Mouse (Mus musculus) midbrain, postnatal 0 days (tissue): Measurements from ENCODE around the gene Cops8. TPM values are rescaled to one million over a fixed set of nuclear protein-coding genes. Genes with fewer than 3 reads are reported as not detected.

ENCODE experiments used
- ATAC-seq: fragments of 200-750 bp; cut with Nextera tagmentation; 2 replicates; pipeline ENCODE4 v1.8.0; 2017; ENCODE audit warnings: moderate number of reproducible peaks, mild to moderate bottlenecking, moderate TSS enrichment, moderate library complexity; ENCODE audit not compliant: low FRiP score
- DNase-seq: peaks from one replicate; pipeline ENCODE4 v3.0.0-alpha.2; 2015; ENCODE audit warnings: low spot score
- H3K27ac ChIP-seq: fragments of 300-500 bp; sonication (generic); 2 replicates; pipeline ENCODE4 v1.5.1; 2014; ENCODE audit warnings: low read depth, mild to moderate bottlenecking, low read length, mixed read lengths
- H3K27me3 ChIP-seq: fragments of 300-500 bp; sonication (generic); 2 replicates; pipeline ENCODE4 v1.6.1; 2014; ENCODE audit warnings: low read length, control low read depth, mixed read lengths; ENCODE audit not compliant: insufficient read depth
- H3K36me3 ChIP-seq: fragments of 300-500 bp; sonication (generic); 2 replicates; pipeline ENCODE4 v1.6.1; 2014; ENCODE audit warnings: low read length, control low read depth, mixed read lengths; ENCODE audit not compliant: insufficient read depth
- H3K4me1 ChIP-seq: fragments of 300-500 bp; sonication (generic); 2 replicates; pipeline ENCODE4 v1.6.1; 2014; ENCODE audit warnings: mild to moderate bottlenecking, control low read depth, antibody characterized with exemption, low read length, mixed read lengths; ENCODE audit not compliant: insufficient read depth
- H3K4me2 ChIP-seq: fragments of 300-500 bp; sonication (generic); 2 replicates; pipeline ENCODE4 v1.6.1; 2014; ENCODE audit warnings: low read depth, mild to moderate bottlenecking, low read length, mixed read lengths; ENCODE audit not compliant: poor library complexity, severe bottlenecking
- H3K4me3 ChIP-seq: fragments of 300-500 bp; sonication (generic); 2 replicates; pipeline ENCODE4 v1.5.1; 2014; ENCODE audit warnings: low read depth, mild to moderate bottlenecking, low read length, moderate library complexity
- H3K9ac ChIP-seq: fragments of 300-500 bp; sonication (generic); replicated peaks from 2 replicates; pipeline ENCODE4 v1.6.1; 2014; ENCODE audit warnings: mild to moderate bottlenecking, low read length, moderate library complexity, mixed read lengths; ENCODE audit not compliant: poor library complexity, severe bottlenecking
- H3K9me3 ChIP-seq: fragments of 300-500 bp; sonication (generic); 2 replicates; pipeline ENCODE4 v1.6.1; 2016; ENCODE audit warnings: low read length, control low read depth
- CTCF ChIP-seq: IDR thresholded peaks from 2 replicates; pipeline ENCODE4 v1.5.1; 2016; ENCODE audit warnings: antibody characterized with exemption, mild to moderate bottlenecking
- WGBS: fragments of 180-500 bp; shearing (Covaris S2); extraction: QIAGEN DNeasy Blood & Tissue Kit; methylation state at CpG from one replicate; pipeline ENCODE4 v1.1.7; 2014; 5-methylcytosine and 5-hydroxymethylcytosine counted together
- polyA plus RNA-seq: library from polyadenylated mRNA; unstranded; fragments of >200 nt; fragmentation: Nextera tagmentation; extraction: Ambion mirVana; gene quantifications from 2 replicates; pipeline ENCODE4 v1.2.1, GENCODE M21; 2015
- total RNA-seq: library from RNA; depleted of rRNA; stranded (reverse); fragments of >200 nt; gene quantifications from 2 replicates; pipeline ENCODE4 v1.2.3, GENCODE M21; 2014

Gene Cops8
- total and polyA plus RNA-seq, 2 experiments from 2014 or later, result 85.5 to 170 TPM

- 14% methylated on average over 6 of the region's 6 CpGs for WGBS
- H3K9me3 ChIP-seq, result no peaks in the 10 kb centered on the region
- peak; percentile 97 for TF ChIP-seq CTCF
These were observed 10.0 kb upstream of the Cops8 start for GRCm38 (mm10) chr1:90592784-90593183.

GRCm38 (mm10) chr1:90599226-90599625 lies 3.6 kb upstream of the Cops8 start:
- Histone ChIP-seq H3K4me1 (no peaks in the 10 kb centered on the region), H3K9ac (no peak overlapping the region), H3K36me3 (no peaks in the 10 kb centered on the region), H3K27me3 (no peaks in the 10 kb centered on the region; the same call in 1 of the 2 replicates), H3K27ac (no peak overlapping the region), H3K9me3 (no peaks in the 10 kb centered on the region), H3K4me3 (no peak overlapping the region), H3K4me2 (no peak overlapping the region)
- DNase-seq (no peak), ATAC-seq (no peak)
- WGBS, result 47% methylated on average over 3 of the region's 3 CpGs
- TF ChIP-seq CTCF, result no peak

More at GRCm38 (mm10) chr1:90592784-90593183, 10.0 kb upstream of the Cops8 start:
- H3K27ac ChIP-seq, result no peak overlapping the region
- H3K4me1 ChIP-seq, result no peaks in the 10 kb centered on the region
- H3K4me3 ChIP-seq, result no peak overlapping the region
- peaks cover 3% of the 10 kb centered on the region; the same call in 1 of the 2 replicates for H3K27me3 ChIP-seq
- no peak overlapping the region for H3K9ac ChIP-seq
- no peaks in the 10 kb centered on the region for H3K36me3 ChIP-seq
- DNase-seq (peak; percentile 86), ATAC-seq (no peak)
- no peak overlapping the region for H3K4me2 ChIP-seq

- Histone ChIP-seq H3K27ac (no peak overlapping the region), H3K36me3 (no peaks in the 10 kb centered on the region), H3K9me3 (no peaks in the 10 kb centered on the region), H3K4me3 (no peak overlapping the region), H3K9ac (no peak overlapping the region), H3K4me2 (no peak overlapping the region), H3K27me3 (no peaks in the 10 kb centered on the region), H3K4me1 (no peaks in the 10 kb centered on the region)
- no peak for TF ChIP-seq CTCF
- no peak for ATAC-seq
- DNase-seq, result no peak
- WGBS, result 71% methylated on average over 3 of the region's 3 CpGs
These were observed 1.7 kb upstream of the Cops8 start for GRCm38 (mm10) chr1:90601096-90601495.

GRCm38 (mm10) chr1:90603561-90603887 lies 743 bp downstream of the Cops8 start:
- H3K9ac ChIP-seq, result peak overlapping the region; percentile 85
- H3K4me3 ChIP-seq, result peak overlapping the region; percentile 86
- no peaks in the 10 kb centered on the region for H3K27me3 ChIP-seq
- no peak for DNase-seq
- peaks cover 18% of the 10 kb centered on the region for H3K36me3 ChIP-seq
- H3K4me2 ChIP-seq, result peak overlapping the region; percentile 62
- TF ChIP-seq CTCF, result no peak
- peak overlapping the region; percentile 59 for H3K27ac ChIP-seq
- H3K4me1 ChIP-seq, result no peaks in the 10 kb centered on the region
- peak; percentile 59 for ATAC-seq
- WGBS, result 1% methylated on average over 26 of the region's 26 CpGs
- H3K9me3 ChIP-seq, result no peaks in the 10 kb centered on the region

GRCm38 (mm10) chr1:90609363-90609762 lies 6.6 kb downstream of the Cops8 start:
- no peak for ATAC-seq
- H3K4me1 ChIP-seq, result no peaks in the 10 kb centered on the region
- H3K27me3 ChIP-seq, result no peaks in the 10 kb centered on the region
- H3K36me3 ChIP-seq, result peaks cover 63% of the 10 kb centered on the region
- WGBS, result 95% methylated on average over 5 of the region's 5 CpGs
- TF ChIP-seq CTCF, result no peak
- no peak overlapping the region for H3K4me2 ChIP-seq
- H3K9ac ChIP-seq, result no peak overlapping the region
- no peaks in the 10 kb centered on the region for H3K9me3 ChIP-seq
- H3K27ac ChIP-seq, result no peak overlapping the region
- H3K4me3 ChIP-seq, result no peak overlapping the region
- DNase-seq, result no peak

- TF ChIP-seq CTCF, result no peak
- H3K4me3 ChIP-seq, result no peak overlapping the region
- H3K9ac ChIP-seq, result no peak overlapping the region
- H3K4me1 ChIP-seq, result no peaks in the 10 kb centered on the region
- no peak for ATAC-seq
- no peak for DNase-seq
- H3K9me3 ChIP-seq, result no peaks in the 10 kb centered on the region
- WGBS, result 90% methylated on average over 7 of the region's 7 CpGs
- no peak overlapping the region for H3K27ac ChIP-seq
- no peaks in the 10 kb centered on the region for H3K27me3 ChIP-seq
- no peak overlapping the region for H3K4me2 ChIP-seq
- H3K36me3 ChIP-seq, result peaks cover 32% of the 10 kb centered on the region
These were observed 14.5 kb downstream of the Cops8 start for GRCm38 (mm10) chr1:90617258-90617657.
